Mouse (Mus musculus) CH12.LX (cell line): Measurements from ENCODE around the gene Gm10037.

Source experiments
- CTCF ChIP-seq, 2 experiments: IDR thresholded peaks in 1 of 2; conservative IDR thresholded peaks in 1 of 2; 2 replicates each; pipeline ENCODE4 v1.5.1; 2011 to 2012; ENCODE audit warnings: low read depth in 2 of 2, low read length in 2 of 2, improper control_type of control experiment in 1 of 2, inconsistent platforms in 1 of 2, mild to moderate bottlenecking in 1 of 2, moderate library complexity in 1 of 2
- KAT2A ChIP-seq: IDR thresholded peaks from 2 replicates; pipeline ENCODE4 v1.6.1; 2012; ENCODE audit warnings: low read length, improper control_type of control experiment, inconsistent platforms; ENCODE audit not compliant: insufficient replicate concordance
- MAFK ChIP-seq: IDR thresholded peaks from 2 replicates; pipeline ENCODE4 v1.6.1; 2011; ENCODE audit warnings: low read length, improper control_type of control experiment; ENCODE audit not compliant: insufficient replicate concordance
- MEF2A ChIP-seq: IDR thresholded peaks from 2 replicates; pipeline ENCODE4 v1.6.1; 2014; ENCODE audit warnings: low read depth, mild to moderate bottlenecking, inconsistent platforms, low read length, improper control_type of control experiment, borderline replicate concordance
- MXI1 ChIP-seq: IDR thresholded peaks from 2 replicates; pipeline ENCODE4 v1.6.1; 2011; ENCODE audit warnings: mild to moderate bottlenecking, low read depth, low read length, improper control_type of control experiment
- NRF1 ChIP-seq: IDR thresholded peaks from 2 replicates; pipeline ENCODE4 v1.6.1; 2014; ENCODE audit warnings: low read depth, mild to moderate bottlenecking, inconsistent platforms, low read length, improper control_type of control experiment, moderate library complexity
- PAX5 ChIP-seq: IDR thresholded peaks from 2 replicates; pipeline ENCODE4 v1.6.1; 2012; ENCODE audit warnings: low read length, inconsistent platforms, mixed read lengths
- POLR2A ChIP-seq: IDR thresholded peaks from 2 replicates; pipeline ENCODE4 v1.6.1; 2011; ENCODE audit warnings: low read depth, mild to moderate bottlenecking, improper control_type of control experiment, low read length
- POLR2AphosphoS2 ChIP-seq: IDR thresholded peaks from 2 replicates; pipeline ENCODE4 v1.6.1; 2011; ENCODE audit warnings: low read depth, low read length, improper control_type of control experiment
- SMC3 ChIP-seq: IDR thresholded peaks from 2 replicates; pipeline ENCODE4 v1.6.1; 2011; ENCODE audit warnings: low read depth, low read length, improper control_type of control experiment
- ZKSCAN1 ChIP-seq: IDR thresholded peaks from 2 replicates; pipeline ENCODE4 v1.6.1; 2012; ENCODE audit warnings: low read depth, inconsistent platforms, low read length, improper control_type of control experiment, borderline replicate concordance
- ZMIZ1 ChIP-seq: IDR thresholded peaks from 2 replicates; pipeline ENCODE4 v1.6.1; 2012; ENCODE audit warnings: low read depth, mild to moderate bottlenecking, inconsistent platforms, low read length, improper control_type of control experiment
- ZNF384 ChIP-seq: IDR thresholded peaks from 2 replicates; pipeline ENCODE4 v1.6.1; 2012; ENCODE audit warnings: low read depth, low read length, improper control_type of control experiment, inconsistent platforms

DNA sequence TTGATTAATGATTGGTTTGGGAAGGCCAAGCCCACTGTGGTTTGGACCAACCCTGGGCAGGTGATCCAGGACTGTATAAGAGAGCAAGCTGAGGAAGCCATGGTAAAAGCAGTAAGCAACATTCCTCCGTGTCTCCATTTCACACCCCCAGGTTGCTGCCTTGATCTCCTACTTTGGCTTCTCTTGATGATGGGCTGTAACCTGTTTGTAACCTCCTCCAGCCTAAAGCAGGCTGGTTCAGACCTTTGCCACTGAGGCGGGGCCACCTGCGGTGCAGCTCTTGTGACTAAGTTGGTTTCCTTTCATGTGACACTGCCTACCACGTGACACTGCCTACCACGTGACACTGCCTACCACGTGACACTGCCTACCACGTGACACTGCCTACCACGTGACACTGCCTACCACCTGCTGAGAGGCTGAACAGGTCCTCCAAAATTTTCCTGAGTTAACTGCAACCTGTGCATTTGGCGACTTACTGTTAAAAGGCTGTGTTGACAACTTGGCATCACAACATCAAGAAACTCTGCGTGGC is 38.9 kb upstream of the Gm10037 start:
- TF ChIP-seq KAT2A = no peak
- TF ChIP-seq MXI1 = no peak
- no peak for TF ChIP-seq CTCF (conservative IDR thresholded peaks at IDR 0.05 in 1 of 2, IDR thresholded peaks at IDR 0.05 in 1 of 2; ENCODE audit: low read depth in 2 of 2, low read length in 2 of 2)
- TF ChIP-seq MEF2A = no peak
- no peak for TF ChIP-seq ZMIZ1
- TF ChIP-seq NRF1 = no peak
- TF ChIP-seq ZNF384 = no peak
- no peak for TF ChIP-seq POLR2A
- TF ChIP-seq MAFK = no peak
- TF ChIP-seq PAX5 = no peak
- TF ChIP-seq POLR2AphosphoS2 = no peak
- no peak for TF ChIP-seq ZKSCAN1
- no peak for TF ChIP-seq SMC3
